In genomic region chr14:14019155-14019894, GRCm38 (mm10) we compare ENCODE assay signal across 9 mouse cellular contexts. TPM values are rescaled to one million over a fixed set of nuclear protein-coding genes. Genes with fewer than 3 reads are reported as not detected.
DNase-seq lines count a peak whose midpoint lies in the region; ATAC-seq and TF ChIP-seq lines count a peak whose summit lies in the region.
"Had no signal": no experiment of that assay in that cellular context is flagged by ENCODE, and none has a peak within 500 bp of the region (broad histone marks: within the 10 kb centered on the region; RNA-seq: fewer than 3 reads in every experiment).

No protein-coding gene starts in this region.

- no peaks in the 10 kb centered on the region for H3K4me1 ChIP-seq in kidney, embryonic 14.5 days (ENCODE audit: control insufficient read depth, insufficient read depth, low read length)
- peaks cover 2% of the 10 kb centered on the region; the same call in 1 of the 2 replicates for H3K4me1 ChIP-seq in G1E (ENCODE audit: insufficient read depth, low read depth, low read length)

- no peak overlapping the region for H3K27ac ChIP-seq in kidney, embryonic 14.5 days (ENCODE audit: low read depth, low read length)
- H3K27ac ChIP-seq: embryonic facial prominence, embryonic 13.5 days had no signal

- ATAC-seq in kidney, embryonic 14.5 days (ENCODE audit: low FRiP score, low TSS enrichment), result no peak
- no peak for ATAC-seq in G1E (ENCODE audit: extremely low read depth, insufficient number of reproducible peaks, low FRiP score, poor library complexity, severe bottlenecking)
- peak; percentile 64 for ATAC-seq in monocyte, adult 5-6 weeks (replicated peaks; ENCODE audit: insufficient number of reproducible peaks, low FRiP score, low TSS enrichment, poor library complexity, severe bottlenecking)

- no peak overlapping the region for H3K4me3 ChIP-seq in kidney, embryonic 14.5 days (ENCODE audit: low read length)
- no peak overlapping the region for H3K4me3 ChIP-seq in G1E (ENCODE audit: low read depth, low read length)
- H3K4me3 ChIP-seq: embryonic facial prominence, embryonic 13.5 days had no signal

- H3K4me2 ChIP-seq in kidney, embryonic 14.5 days (replicated peaks; ENCODE audit: low read depth, low read length), result no peak overlapping the region
- H3K4me2 ChIP-seq: embryonic facial prominence, embryonic 13.5 days had no signal

- TF ChIP-seq CTCF in G1E (IDR thresholded peaks at IDR 0.05; ENCODE audit: low read depth, low read length), result peak; percentile 32; the same call in 1 of the 2 replicates

- no peaks in the 10 kb centered on the region for H3K27me3 ChIP-seq in kidney, embryonic 14.5 days (ENCODE audit: control insufficient read depth, insufficient read depth, low read length)
- no peaks in the 10 kb centered on the region for H3K27me3 ChIP-seq in G1E (ENCODE audit: insufficient read depth, low read length)
- H3K27me3 ChIP-seq: embryonic facial prominence, embryonic 13.5 days had no signal

- no peak overlapping the region for H3K9ac ChIP-seq in kidney, embryonic 14.5 days (ENCODE audit: low read depth, low read length)
- H3K9ac ChIP-seq: embryonic facial prominence, embryonic 13.5 days had no signal

- DNase-seq in kidney, adult 18-20 months, result peak; percentile 33
- no peak for DNase-seq in G1E (ENCODE audit: low spot score)
- peak; percentile 13 for DNase-seq in forelimb bud, embryonic 11.5 days (ENCODE audit: low read depth, low spot score)
- no peak for DNase-seq in frontal cortex, postnatal 25 days (ENCODE audit: low spot score in 2 of 2)
- DNase-seq in cerebellum, postnatal 4 days (ENCODE audit: low spot score in 2 of 2), result no peak
- DNase-seq in heart, adult 8-10 months (ENCODE audit: low spot score), result no peak

- 89% methylated on average over 6 of the region's 6 CpGs for WGBS in kidney, embryonic 14.5 days

- peaks cover 12% of the 10 kb centered on the region; the same call in 1 of the 2 replicates for H3K36me3 ChIP-seq in kidney, embryonic 14.5 days (ENCODE audit: control insufficient read depth, insufficient read depth, low read length)
- H3K36me3 ChIP-seq in G1E (replicated peaks), result peaks cover 62% of the 10 kb centered on the region

- H3K9me3 ChIP-seq in kidney, embryonic 14.5 days (ENCODE audit: control insufficient read depth, low read length), result no peaks in the 10 kb centered on the region
- H3K9me3 ChIP-seq in G1E (replicated peaks), result no peaks in the 10 kb centered on the region
- H3K9me3 ChIP-seq: embryonic facial prominence, embryonic 13.5 days had no signal

RNA-seq across cellular contexts. Expression of gene Thoc7, which starts 57.7 kb away (rescaled TPM):
- 211 and 296 TPM in 2 replicates for polyA plus RNA-seq in kidney, embryonic 14.5 days (2014; fragmentation: Nextera tagmentation; extraction: Ambion mirVana)
- total RNA-seq in G1E (2014; fragmentation: Nextera tagmentation) (109 and 115 TPM in 2 replicates), G1E (2017) (228 and 232 TPM in 2 replicates)
- 21.1 and 21.4 TPM in 2 replicates for polyA plus RNA-seq in G1E (2012)
- 86.1 to 133 TPM (median 114 TPM) in 3 replicates for total RNA-seq in monocyte, adult 5-6 weeks (2017)
- 10 to 100 TPM; 80.7 to 94.7 (median 81.9) TPM for total RNA-seq in heart, adult 8-10 months (2022)

RNA-seq across cellular contexts. Expression of gene Atxn7, which starts 58.1 kb away (rescaled TPM):
- polyA plus RNA-seq in kidney, embryonic 14.5 days (2014; fragmentation: Nextera tagmentation; extraction: Ambion mirVana), result 6.3 and 7.1 TPM in 2 replicates
- 16.5 and 26.2 TPM in 2 replicates for total RNA-seq in G1E (2014; fragmentation: Nextera tagmentation)
- 12.5 and 14.8 TPM in 2 replicates for total RNA-seq in G1E (2017)
- 11.0 and 11.4 TPM in 2 replicates for polyA plus RNA-seq in G1E (2012)
- total RNA-seq in monocyte, adult 5-6 weeks (2017), result 19.9 to 58.0 TPM (median 36.9 TPM) in 3 replicates
- total RNA-seq in heart, adult 8-10 months (2022), result 10 to 100 TPM; 12.5 to 17.3 (median 16.1) TPM

Comparison
In these comparisons a context has a peak if more than half of its experiments do, and no peak if none do; other contexts are left out.
1. DNase-seq: peak in kidney, adult 18-20 months (single experiment) and forelimb bud, embryonic 11.5 days (single experiment); none in G1E (single experiment), frontal cortex, postnatal 25 days (0 of 2), cerebellum, postnatal 4 days (0 of 2) and heart, adult 8-10 months (single experiment).